Mouse (Mus musculus): ENCODE results near the gene Usp20. TPM values are rescaled to one million over a fixed set of nuclear protein-coding genes. Genes with fewer than 3 reads are reported as not detected.
"Not testable (repeated sequence)": the region's sequence is repeated elsewhere in the genome, so short reads cannot be mapped to it uniquely, and the experiment has no call there.

Usp20 gene
- 11.1 and 15.4 TPM in 2 replicates for polyA plus RNA-seq (2014; fragmentation: Nextera tagmentation; extraction: Ambion mirVana)

DNA sequence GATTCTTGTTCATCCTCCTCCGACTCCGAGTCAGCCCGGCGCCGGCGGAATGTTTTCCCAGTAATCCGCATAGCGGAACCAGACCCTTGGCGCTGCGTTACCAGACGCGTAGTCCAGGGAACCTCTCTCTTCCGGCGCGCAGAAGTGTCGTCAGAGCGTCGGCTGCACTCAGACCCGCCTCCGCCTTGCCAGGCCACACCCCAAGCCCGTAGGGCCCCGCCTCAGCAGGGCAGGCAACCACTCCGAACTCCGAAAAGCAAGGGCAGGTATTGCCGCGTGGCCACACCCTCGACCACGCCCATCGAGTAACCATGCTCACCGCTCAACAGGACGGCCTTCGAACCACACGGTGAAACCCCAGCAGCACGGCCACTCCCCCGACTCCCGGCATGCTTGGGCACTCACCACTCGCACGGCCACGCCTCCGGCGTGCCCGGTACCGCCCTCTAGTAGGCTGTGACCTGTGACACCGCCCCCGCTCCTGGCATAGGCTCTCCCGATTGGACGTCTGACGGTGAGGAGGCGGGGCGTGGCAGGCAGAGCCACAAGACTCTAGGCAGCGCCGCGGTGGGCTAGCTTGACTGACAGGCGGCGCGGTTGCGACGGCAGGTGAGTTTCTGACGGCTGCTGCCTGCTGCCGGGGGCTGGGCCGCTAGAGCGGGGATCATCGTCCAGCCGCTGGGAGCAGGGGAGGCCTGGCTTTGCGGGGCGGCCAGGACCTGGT lies at the start of gene Usp20, which contains the start of gene BC005624:
Gene Usp20, plus strand, starts transcription at position 490 of the 724 bp plus-strand sequence.
Gene BC005624, minus strand, starts transcription at position 412 of the 724 bp plus-strand sequence.
- Histone ChIP-seq H3K36me3 (ENCODE audit: control insufficient read depth, insufficient read depth, low read length) (peaks cover 27% of the 10 kb centered on the region), H3K4me1 (replicated peaks; ENCODE audit: control insufficient read depth, insufficient read depth, low read length) (peaks cover 16% of the 10 kb centered on the region), H3K27ac (ENCODE audit: low read depth) (no peak within 1 kb of the TSS), H3K27me3 (replicated peaks; ENCODE audit: control insufficient read depth, insufficient read depth, low read length) (no peaks in the 10 kb centered on the region), H3K9ac (ENCODE audit: low read length) (peak within 1 kb of the TSS; percentile 51), H3K4me3 (ENCODE audit: low read depth, low read length) (peak within 1 kb of the TSS; percentile 84), H3K9me3 (ENCODE audit: control insufficient read depth, low read length) (no peaks in the 10 kb centered on the region), H3K4me2 (ENCODE audit: low read length) (peak within 1 kb of the TSS; percentile 74)
- under 1% methylated on average over 66 of the region's 66 CpGs for WGBS
- DNase-seq (ENCODE audit: low spot score) (peak; percentile 99), ATAC-seq (replicated peaks; ENCODE audit: low FRiP score, low TSS enrichment, low read depth) (peak; percentile 96)

DNA sequence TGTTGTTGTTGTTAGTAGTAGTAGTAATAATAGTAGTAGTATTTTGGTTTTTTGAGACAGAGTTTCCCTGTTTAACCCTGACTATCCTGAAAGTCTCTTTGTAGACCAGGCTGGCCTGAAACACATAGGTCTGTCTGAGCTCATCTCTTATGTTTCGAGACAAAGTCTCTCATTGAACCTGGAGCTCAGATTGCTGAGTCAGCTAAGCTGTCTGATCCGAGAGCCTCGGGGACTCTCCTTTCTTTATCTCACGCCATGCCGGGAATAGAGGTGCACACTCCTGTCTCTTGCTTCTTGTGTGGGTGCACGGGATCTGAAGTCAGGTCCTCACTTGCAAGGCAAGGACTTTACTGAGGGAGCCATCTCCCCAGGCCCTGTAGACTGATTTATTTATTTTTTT lies 49.0 kb upstream of the Usp20 start:
- WGBS, result 62% methylated on average over 6 of the region's 6 CpGs
- no peaks in the 10 kb centered on the region for H3K9me3 ChIP-seq (ENCODE audit: control insufficient read depth, low read length)
- H3K4me1 ChIP-seq (replicated peaks; ENCODE audit: control insufficient read depth, insufficient read depth, low read length), result peaks cover 11% of the 10 kb centered on the region
- no peaks in the 10 kb centered on the region for H3K27me3 ChIP-seq (replicated peaks; ENCODE audit: control insufficient read depth, insufficient read depth, low read length)
- H3K9ac ChIP-seq (ENCODE audit: low read length), result no peak overlapping the region
- H3K27ac ChIP-seq (ENCODE audit: low read depth), result no peak overlapping the region
- H3K36me3 ChIP-seq (ENCODE audit: control insufficient read depth, insufficient read depth, low read length), result no peaks in the 10 kb centered on the region
- ATAC-seq (replicated peaks; ENCODE audit: low FRiP score, low TSS enrichment, low read depth) (no peak), DNase-seq (ENCODE audit: low spot score) (no peak)
- H3K4me2 ChIP-seq (ENCODE audit: low read length), result no peak overlapping the region
- H3K4me3 ChIP-seq (ENCODE audit: low read depth, low read length), result no peak overlapping the region

DNA sequence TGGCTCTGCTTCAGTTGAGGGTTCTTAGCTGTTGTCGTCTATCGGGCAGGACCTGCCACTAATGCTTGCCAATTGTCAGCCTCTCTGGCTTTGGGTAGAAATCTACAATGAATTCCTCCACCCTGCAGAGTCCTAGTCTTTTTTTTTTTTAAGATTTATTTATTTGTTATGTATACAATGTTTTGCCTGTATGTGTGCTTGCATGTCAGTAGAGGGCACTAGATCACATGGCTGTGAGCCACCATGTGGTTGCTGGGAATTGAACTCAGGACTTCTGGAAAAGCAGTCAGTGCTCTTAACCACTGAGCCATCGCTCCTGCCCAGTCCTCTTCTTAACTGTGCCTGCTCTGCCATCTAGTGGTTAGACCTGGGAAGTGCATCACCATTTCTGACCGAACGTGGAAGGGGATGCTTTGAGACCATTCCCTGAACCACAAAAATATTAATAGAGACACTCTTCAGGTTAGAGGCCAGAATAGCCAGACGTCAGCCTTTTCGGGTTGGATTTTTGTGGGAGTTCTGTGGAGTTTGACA lies 48.1 kb upstream of the Usp20 start:
- no peaks in the 10 kb centered on the region for H3K27me3 ChIP-seq (replicated peaks; ENCODE audit: control insufficient read depth, insufficient read depth, low read length)
- 23% methylated on average over 7 of the region's 7 CpGs for WGBS
- DNase-seq (ENCODE audit: low spot score) (peak; percentile 84), ATAC-seq (replicated peaks; ENCODE audit: low FRiP score, low TSS enrichment, low read depth) (no peak)
- no peak overlapping the region for H3K4me2 ChIP-seq (ENCODE audit: low read length)
- no peaks in the 10 kb centered on the region for H3K36me3 ChIP-seq (ENCODE audit: control insufficient read depth, insufficient read depth, low read length)
- H3K9ac ChIP-seq (ENCODE audit: low read length), result no peak overlapping the region
- no peaks in the 10 kb centered on the region for H3K9me3 ChIP-seq (ENCODE audit: control insufficient read depth, low read length)
- H3K4me3 ChIP-seq (ENCODE audit: low read depth, low read length), result no peak overlapping the region
- H3K4me1 ChIP-seq (replicated peaks; ENCODE audit: control insufficient read depth, insufficient read depth, low read length), result peaks cover 10% of the 10 kb centered on the region
- H3K27ac ChIP-seq (ENCODE audit: low read depth), result no peak overlapping the region

DNA sequence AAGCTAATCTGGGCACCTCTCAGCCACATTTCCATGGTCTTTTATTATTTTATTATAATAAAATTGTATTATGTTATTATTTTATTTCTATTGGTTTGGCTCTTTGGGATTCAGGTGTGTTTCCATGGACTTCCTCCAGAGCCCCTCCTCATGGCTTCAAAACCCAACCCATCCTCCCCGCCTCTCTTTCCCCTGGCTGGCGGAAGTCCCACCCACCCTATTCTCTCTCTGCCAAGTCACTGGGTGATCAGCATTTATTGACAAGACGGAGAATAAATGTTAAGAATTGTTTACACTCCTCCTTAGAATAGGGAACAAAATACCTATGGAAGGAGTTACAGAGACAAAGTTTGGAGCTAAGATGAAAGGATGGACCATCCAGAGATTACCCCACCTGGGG lies 45.3 kb upstream of the Usp20 start:
- no peak overlapping the region for H3K27ac ChIP-seq (ENCODE audit: low read depth)
- no peak for DNase-seq (ENCODE audit: low spot score)
- H3K4me2 ChIP-seq (ENCODE audit: low read length), result no peak overlapping the region
- H3K27me3 ChIP-seq (replicated peaks; ENCODE audit: control insufficient read depth, insufficient read depth, low read length), result no peaks in the 10 kb centered on the region
- no peak overlapping the region for H3K4me3 ChIP-seq (ENCODE audit: low read depth, low read length)
- H3K4me1 ChIP-seq (replicated peaks; ENCODE audit: control insufficient read depth, insufficient read depth, low read length), result no peaks in the 10 kb centered on the region
- 71% methylated on average over 3 of the region's 3 CpGs for WGBS
- ATAC-seq (replicated peaks; ENCODE audit: low FRiP score, low TSS enrichment, low read depth), result no peak
- H3K36me3 ChIP-seq (ENCODE audit: control insufficient read depth, insufficient read depth, low read length), result no peaks in the 10 kb centered on the region
- no peaks in the 10 kb centered on the region for H3K9me3 ChIP-seq (ENCODE audit: control insufficient read depth, low read length)
- no peak overlapping the region for H3K9ac ChIP-seq (ENCODE audit: low read length)

DNA sequence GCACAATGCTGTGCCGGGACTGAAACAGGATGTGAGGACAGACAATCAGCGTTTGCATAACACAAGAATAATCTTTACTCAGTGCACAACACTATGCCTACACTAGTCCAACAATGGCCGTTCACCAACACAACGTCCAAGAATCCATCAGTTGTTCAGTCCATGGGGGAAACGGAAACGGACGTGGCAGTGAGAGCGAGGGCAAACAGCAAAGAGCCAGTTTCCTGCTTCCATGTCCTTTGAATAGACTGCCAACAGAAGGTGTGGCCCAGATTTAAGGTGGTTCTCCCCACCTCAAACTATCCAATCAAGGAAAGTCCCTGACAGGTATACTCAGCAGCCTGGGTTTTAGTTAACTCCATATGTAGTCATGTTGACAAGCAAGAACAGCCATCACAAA lies 44.3 kb upstream of the Usp20 start:
- H3K27me3 ChIP-seq (replicated peaks; ENCODE audit: control insufficient read depth, insufficient read depth, low read length), result no peaks in the 10 kb centered on the region
- no peaks in the 10 kb centered on the region for H3K4me1 ChIP-seq (replicated peaks; ENCODE audit: control insufficient read depth, insufficient read depth, low read length)
- no peak overlapping the region for H3K9ac ChIP-seq (ENCODE audit: low read length)
- ATAC-seq (replicated peaks; ENCODE audit: low FRiP score, low TSS enrichment, low read depth) (no peak), DNase-seq (ENCODE audit: low spot score) (no peak)
- no peaks in the 10 kb centered on the region for H3K9me3 ChIP-seq (ENCODE audit: control insufficient read depth, low read length)
- H3K4me3 ChIP-seq (ENCODE audit: low read depth, low read length), result no peak overlapping the region
- no peaks in the 10 kb centered on the region for H3K36me3 ChIP-seq (ENCODE audit: control insufficient read depth, insufficient read depth, low read length)
- H3K4me2 ChIP-seq (ENCODE audit: low read length), result no peak overlapping the region
- 76% methylated on average over 8 of the region's 8 CpGs for WGBS
- H3K27ac ChIP-seq (ENCODE audit: low read depth), result no peak overlapping the region

DNA sequence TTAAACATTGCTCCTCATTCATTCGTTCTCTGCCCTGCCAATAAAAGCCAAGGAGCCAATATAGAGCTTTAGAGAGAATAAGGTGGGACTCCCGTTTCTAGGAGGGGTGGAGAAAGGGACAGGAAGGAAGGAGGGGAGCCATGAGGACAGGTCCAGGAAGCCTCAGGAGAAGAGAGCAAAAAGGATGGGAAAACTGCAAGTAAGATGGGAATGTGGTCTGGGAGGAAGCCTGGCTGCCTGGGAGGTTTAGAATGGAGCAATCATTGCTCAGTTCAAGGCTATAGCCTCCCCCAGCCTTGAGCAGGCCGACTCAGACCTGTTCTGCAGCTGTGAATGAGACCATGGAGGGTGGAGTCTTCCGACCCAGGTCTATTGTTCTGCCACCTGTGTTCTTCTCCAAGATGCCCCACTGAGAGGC lies 43.5 kb upstream of the Usp20 start:
- no peak for ATAC-seq (replicated peaks; ENCODE audit: low FRiP score, low TSS enrichment, low read depth)
- 44% methylated on average over 4 of the region's 4 CpGs for WGBS
- no peak for DNase-seq (ENCODE audit: low spot score)
- H3K27ac ChIP-seq (ENCODE audit: low read depth), result no peak overlapping the region
- H3K4me2 ChIP-seq (ENCODE audit: low read length), result no peak overlapping the region
- no peak overlapping the region for H3K4me3 ChIP-seq (ENCODE audit: low read depth, low read length)
- H3K27me3 ChIP-seq (replicated peaks; ENCODE audit: control insufficient read depth, insufficient read depth, low read length), result no peaks in the 10 kb centered on the region
- H3K9me3 ChIP-seq (ENCODE audit: control insufficient read depth, low read length), result no peaks in the 10 kb centered on the region
- no peaks in the 10 kb centered on the region for H3K4me1 ChIP-seq (replicated peaks; ENCODE audit: control insufficient read depth, insufficient read depth, low read length)
- no peak overlapping the region for H3K9ac ChIP-seq (ENCODE audit: low read length)
- H3K36me3 ChIP-seq (ENCODE audit: control insufficient read depth, insufficient read depth, low read length), result no peaks in the 10 kb centered on the region

DNA sequence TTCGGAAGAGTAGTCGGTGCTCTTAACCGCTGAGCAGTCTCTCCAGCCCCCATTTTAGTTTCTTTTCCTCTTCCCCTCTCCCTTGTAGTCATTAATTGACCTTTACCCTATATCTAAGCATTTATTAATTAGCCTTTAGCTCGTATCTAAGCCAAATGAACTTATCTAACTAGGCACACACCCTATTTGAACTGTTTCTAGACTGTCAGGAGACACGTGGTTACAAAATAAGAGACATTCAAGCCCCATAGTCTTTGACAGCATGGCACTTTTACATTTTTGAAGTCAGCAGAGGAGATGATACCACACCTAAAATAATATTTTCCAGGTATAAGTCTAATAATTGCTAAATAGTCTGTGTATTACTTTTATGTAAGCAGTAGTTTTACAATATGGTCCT lies 40.5 kb upstream of the Usp20 start:
- ATAC-seq (replicated peaks; ENCODE audit: low FRiP score, low TSS enrichment, low read depth), result no peak
- DNase-seq (ENCODE audit: low spot score), result no peak

DNA sequence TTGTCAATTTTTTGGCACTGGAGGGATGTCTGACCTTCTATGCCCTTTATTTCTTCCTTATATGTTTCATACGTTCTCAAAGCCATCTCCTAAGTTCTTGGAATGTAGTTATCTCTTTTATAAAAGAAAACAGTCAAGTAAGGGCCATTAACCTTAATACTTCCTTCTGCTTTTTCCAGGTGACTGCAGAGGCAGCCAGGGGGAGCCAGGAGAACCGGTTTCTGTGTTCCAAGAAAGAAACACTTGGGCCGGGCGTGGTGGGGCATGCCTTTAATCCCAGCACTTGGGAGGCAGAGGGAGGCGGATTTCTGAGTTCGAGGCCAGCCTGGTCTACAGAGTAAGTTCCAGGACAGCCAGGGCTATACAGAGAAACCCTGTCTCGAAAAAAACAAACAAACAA lies 40.0 kb upstream of the Usp20 start:
- H3K9me3 ChIP-seq (ENCODE audit: control insufficient read depth, low read length); H3K4me1 ChIP-seq (replicated peaks; ENCODE audit: control insufficient read depth, insufficient read depth, low read length); ATAC-seq (replicated peaks; ENCODE audit: low FRiP score, low TSS enrichment, low read depth); H3K27me3 ChIP-seq (replicated peaks; ENCODE audit: control insufficient read depth, insufficient read depth, low read length); DNase-seq (ENCODE audit: low spot score); H3K36me3 ChIP-seq (ENCODE audit: control insufficient read depth, insufficient read depth, low read length); H3K9ac ChIP-seq (ENCODE audit: low read length); H3K27ac ChIP-seq (ENCODE audit: low read depth); H3K4me3 ChIP-seq (ENCODE audit: low read depth, low read length): not testable (repeated sequence)
- 47% methylated on average over 7 of the region's 7 CpGs for WGBS
- H3K4me2 ChIP-seq (ENCODE audit: low read length), result peak overlapping the region; percentile 44

More for the DNA sequence above, 40.5 kb upstream of the Usp20 start:
- Histone ChIP-seq H3K27me3 (replicated peaks; ENCODE audit: control insufficient read depth, insufficient read depth, low read length) (no peaks in the 10 kb centered on the region), H3K36me3 (ENCODE audit: control insufficient read depth, insufficient read depth, low read length) (no peaks in the 10 kb centered on the region), H3K9me3 (ENCODE audit: control insufficient read depth, low read length) (no peaks in the 10 kb centered on the region), H3K4me2 (ENCODE audit: low read length) (no peak overlapping the region), H3K9ac (ENCODE audit: low read length) (no peak overlapping the region), H3K4me3 (ENCODE audit: low read depth, low read length) (no peak overlapping the region), H3K4me1 (replicated peaks; ENCODE audit: control insufficient read depth, insufficient read depth, low read length) (no peaks in the 10 kb centered on the region), H3K27ac (ENCODE audit: low read depth) (no peak overlapping the region)
- 90% methylated on average over 5 of the region's 5 CpGs for WGBS

DNA sequence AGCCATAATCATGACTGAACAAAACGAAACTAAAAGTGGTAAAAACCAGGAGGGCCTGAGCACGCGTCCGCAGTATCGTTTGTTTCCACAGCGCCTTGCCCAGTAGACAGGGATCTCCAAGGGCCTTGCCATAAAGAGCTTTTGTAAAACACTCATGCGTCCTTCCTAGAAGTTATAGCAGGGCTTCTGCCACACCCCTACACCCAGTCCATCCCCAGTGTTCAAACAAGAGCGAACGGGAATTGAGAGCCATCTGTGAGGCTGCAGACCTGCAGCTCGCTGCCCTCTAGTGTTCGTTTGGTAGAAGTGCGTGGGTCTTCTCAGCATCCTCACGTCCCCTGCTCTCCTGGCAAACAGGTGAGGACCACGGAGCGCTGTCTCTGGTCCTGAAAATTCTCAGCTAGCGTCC lies 39.5 kb upstream of the Usp20 start:
- DNase-seq (ENCODE audit: low spot score), result peak; percentile 84
- peak overlapping the region; percentile 26 for H3K4me3 ChIP-seq (ENCODE audit: low read depth, low read length)
- ATAC-seq (replicated peaks; ENCODE audit: low FRiP score, low TSS enrichment, low read depth), result peak; percentile 78
- no peaks in the 10 kb centered on the region for H3K36me3 ChIP-seq (ENCODE audit: control insufficient read depth, insufficient read depth, low read length)
- peak overlapping the region; percentile 44 for H3K4me2 ChIP-seq (ENCODE audit: low read length)
- H3K27me3 ChIP-seq (replicated peaks; ENCODE audit: control insufficient read depth, insufficient read depth, low read length), result no peaks in the 10 kb centered on the region
- WGBS, result 27% methylated on average over 16 of the region's 16 CpGs
- H3K9ac ChIP-seq (ENCODE audit: low read length), result no peak overlapping the region
- no peaks in the 10 kb centered on the region for H3K9me3 ChIP-seq (ENCODE audit: control insufficient read depth, low read length)
- no peak overlapping the region for H3K27ac ChIP-seq (ENCODE audit: low read depth)
- H3K4me1 ChIP-seq (replicated peaks; ENCODE audit: control insufficient read depth, insufficient read depth, low read length), result no peaks in the 10 kb centered on the region

Measured in intestine, embryonic 14.5 days (tissue).